Mouse (Mus musculus): ENCODE results near the gene Cldn18.

Gene Cldn18

DNA sequence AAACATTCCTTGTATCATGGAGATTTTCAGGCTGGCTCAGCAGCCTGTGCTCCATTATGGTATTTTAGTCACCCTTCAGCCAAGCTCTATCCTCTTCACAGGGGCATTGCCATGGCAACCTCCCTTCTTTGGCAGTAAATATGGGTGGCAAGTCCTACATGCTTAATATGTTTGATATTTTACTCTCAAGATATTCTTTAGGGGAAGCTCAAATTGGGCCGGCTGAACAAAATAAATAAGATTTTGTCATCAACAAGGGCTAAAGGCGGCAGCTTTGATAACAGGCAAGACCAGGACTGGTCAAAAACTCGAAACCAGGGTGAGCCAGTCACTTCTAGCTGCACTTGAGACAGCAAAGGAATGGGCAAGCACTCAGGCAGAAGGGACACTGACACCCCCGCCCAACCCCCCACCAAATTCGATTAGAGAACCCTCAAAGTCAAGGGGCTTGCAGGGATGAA lies 32.0 kb downstream of the Cldn18 start:
- 54% methylated on average over 5 of the region's 5 CpGs for whole genome bisulfite sequencing

DNA sequence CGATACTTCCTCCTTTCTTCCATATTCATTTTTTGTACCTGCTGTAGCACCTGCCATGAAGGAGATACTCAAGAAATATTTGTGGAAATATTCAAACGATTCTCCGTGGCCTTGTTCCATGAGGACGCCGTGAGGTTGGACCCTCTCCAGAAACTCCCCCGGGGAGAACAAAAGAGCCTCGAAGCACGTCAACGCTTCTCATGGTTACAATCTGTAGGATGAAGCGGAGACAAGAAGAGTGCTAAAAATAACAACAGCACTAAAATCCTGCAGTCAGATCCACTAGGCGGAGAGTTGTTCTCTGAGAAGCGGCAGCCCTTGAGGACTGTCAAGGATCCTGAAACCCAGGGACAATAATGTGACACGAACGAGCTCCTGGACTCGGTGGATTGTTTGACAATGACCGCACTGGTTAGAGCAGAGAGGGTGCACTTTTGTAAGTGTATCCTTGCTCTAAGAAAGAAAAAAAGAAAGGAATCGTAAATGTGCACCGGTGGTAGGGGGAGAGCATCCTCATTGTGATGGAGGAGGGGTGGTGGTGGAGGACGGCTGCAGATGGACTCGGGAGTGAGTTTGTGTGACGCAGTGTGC lies 35.0 kb downstream of the Cldn18 start:
- WGBS: 27% methylated on average over 21 of the region's 21 CpGs

DNA sequence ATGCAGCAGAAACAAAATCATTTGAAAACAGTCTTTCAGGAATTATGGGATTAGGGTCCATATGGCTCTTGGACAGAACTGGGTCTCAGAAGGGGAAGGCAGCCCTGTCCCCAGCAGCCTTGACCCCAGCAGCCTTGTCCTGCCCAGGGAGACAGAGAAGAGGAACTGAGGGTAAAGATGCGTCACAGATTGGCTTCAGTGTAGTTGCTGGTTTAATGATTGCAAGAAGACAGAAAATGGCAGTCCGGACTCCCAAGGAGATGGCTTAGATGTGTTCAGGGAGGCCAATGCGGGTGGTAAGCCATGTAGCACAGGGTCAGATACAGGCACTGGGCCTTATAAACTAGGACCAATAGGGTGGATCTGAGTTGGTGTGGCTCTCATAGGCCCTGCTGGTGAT lies 41.4 kb downstream of the Cldn18 start:
- WGBS: 96% methylated on average over 3 of the region's 3 CpGs

DNA sequence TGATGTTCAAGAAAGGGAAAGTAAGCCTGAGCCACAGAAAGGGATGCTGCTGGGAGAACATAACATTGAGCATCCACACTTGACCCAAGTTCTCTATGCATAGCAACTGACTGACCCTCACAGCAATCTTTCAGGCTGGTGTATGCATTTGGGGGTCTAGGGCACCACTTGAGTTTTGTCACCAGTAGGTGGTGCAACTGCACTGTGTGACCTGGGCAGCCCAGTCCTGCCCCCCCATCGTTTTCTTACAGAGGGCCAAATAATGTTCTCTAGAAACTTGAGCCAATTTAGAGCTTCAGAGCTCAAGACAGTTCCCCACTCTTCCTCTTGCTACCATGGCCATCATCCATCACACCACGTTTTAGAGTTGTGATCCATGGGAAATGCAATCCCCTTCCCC lies 45.5 kb downstream of the Cldn18 start:
- WGBS: 29% methylated on average over 2 of the region's 2 CpGs

DNA sequence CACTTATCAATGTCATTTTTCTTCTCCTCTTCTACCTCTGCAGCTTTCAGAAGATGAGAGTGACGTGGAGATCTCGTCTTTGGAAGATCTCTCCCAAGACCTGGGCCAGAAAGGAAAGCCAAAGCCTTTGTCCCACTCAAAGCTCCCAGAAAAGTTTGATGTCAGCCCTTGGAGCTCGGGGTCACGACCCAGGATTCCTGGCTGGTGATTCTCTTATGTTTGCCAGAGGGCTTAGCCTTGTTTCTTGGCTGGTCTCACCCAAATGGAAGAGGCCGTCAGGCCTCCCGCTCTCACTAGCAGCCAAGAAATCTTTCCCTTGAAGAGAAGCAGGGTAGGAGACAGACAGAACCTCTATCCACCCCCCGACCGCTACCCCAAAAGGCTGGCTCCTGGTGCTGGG lies 49.5 kb downstream of the Cldn18 start:
- 80% methylated on average over 8 of the region's 8 CpGs for WGBS

DNA sequence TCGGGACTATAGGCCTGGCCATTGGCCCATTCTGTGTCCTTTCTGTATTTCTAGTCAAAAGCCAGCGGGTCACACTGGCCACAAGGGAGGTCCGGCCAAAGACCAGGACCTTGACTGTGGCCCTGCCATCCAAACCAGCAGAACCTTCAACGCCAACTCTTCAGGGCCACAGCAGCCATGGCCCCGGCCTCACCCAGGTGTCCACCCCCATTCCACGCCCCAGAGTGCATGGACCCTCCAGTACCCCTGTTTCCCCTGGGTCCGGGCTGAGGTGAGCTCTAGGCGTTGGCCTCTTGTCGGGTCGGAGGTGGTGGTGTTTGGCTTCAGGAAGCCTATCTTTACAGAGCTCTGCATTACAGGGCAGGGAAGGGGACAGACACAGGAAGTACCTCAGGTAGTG lies 54.2 kb downstream of the Cldn18 start:
- 91% methylated on average over 10 of the region's 10 CpGs for WGBS

DNA sequence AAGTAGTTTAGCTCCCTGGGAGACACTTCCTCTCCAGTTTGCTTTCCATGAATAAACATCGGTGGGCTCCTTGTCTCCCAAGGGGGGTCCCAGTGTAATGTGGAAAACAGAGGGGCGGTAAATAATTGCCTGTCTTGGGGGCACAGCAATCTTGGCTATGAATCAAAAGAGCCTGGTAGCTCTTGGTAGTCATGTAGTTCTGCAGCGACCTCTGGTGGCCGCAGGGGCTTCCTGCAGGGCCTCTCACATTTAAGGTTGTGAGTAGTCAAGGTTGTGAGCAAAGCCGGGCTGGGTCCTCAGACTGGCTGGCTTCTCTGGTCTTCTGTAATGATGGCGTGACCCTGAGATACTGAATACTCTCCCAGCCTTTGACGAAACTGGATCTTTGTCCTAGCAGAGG lies 54.7 kb downstream of the Cldn18 start:
- 28% methylated on average over 7 of the region's 7 CpGs for WGBS

DNA sequence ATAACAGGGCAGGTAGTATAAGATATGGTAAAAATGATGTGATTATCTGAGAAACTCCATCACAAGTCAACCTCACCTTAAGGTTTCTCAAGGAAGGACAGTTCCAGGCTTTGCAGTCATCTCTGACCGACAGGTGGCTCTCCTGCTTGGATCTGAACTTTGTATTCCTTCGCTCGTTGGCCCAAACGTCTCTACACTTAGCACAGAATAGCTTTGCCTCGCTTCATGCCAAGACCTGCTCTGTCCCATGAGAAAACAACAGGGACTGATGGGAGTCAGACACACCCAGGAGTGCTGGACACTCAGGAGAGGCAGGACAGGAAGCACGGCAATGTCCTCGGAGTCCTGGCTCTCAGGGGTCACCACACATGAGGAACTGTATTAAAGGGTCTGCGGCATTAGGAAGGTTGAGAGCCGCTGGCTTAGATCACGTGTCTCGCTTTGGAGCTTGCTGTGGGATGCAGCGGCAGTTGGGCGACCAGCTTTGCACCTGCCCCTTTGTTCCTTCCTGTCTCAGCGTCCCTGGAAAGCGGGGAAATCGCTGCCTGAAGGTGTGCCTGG lies 55.4 kb downstream of the Cldn18 start:
- 71% methylated on average over 16 of the region's 16 CpGs for WGBS

DNA sequence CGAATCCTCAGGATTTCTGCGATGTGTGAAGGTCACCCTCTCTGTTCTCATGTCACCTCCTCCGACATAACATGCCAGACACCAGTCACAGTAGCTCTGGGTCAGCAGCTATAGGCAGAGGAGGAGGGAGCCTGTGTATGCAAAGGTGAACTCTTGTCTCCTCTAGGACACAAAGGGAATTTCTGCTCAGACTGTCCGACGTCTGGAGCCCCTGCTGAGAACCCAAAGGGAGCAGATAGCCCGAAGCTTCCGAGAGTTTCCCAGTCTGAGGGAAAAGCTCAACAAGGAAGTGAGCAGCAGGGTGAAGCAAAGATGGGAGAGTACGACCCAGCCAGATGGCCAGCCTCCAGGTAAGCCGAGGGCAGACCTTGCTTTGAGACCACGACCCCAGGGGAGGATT lies 56.3 kb downstream of the Cldn18 start:
- 72% methylated on average over 10 of the region's 10 CpGs for WGBS

DNA sequence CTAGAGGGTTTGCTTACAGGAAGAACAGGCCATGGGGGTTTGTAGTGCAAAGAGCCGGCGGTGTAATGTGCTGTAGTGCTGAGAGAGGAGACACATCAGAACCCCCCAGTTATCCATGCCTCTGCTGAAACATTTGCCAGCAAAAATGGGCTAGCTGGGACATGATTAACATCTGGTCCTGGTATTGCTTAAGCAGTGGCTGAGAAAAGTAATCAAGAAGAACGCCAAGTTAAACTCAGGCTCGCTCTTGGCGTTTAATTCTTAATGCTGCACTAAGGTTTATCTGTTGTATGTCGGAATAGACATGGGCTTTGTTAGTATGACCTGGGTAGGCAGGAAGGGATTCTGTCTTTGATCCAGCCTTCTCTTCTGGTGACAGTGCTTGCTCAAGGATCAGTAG lies 71.0 kb downstream of the Cldn18 start:
- WGBS: 85% methylated on average over 6 of the region's 6 CpGs

DNA sequence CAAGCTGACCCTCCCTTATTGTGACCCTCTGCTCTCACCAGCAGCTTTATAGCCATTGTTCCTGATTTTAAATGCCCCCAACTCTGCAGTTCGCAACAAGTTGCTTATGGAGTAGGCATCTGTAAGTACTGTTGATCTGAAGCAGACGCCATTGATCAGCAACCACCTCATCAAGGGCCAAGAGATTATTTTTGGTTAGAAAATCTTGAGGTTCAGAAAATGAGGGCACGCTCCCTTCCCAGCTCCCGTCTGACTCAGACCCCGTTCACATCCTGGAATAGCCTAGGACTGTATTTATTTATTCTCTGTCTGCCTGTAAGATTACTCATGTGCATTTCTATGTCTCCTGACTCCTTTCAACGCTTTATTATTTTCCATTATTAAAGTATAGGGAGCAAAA lies 71.7 kb downstream of the Cldn18 start:
- WGBS: 71% methylated on average over 6 of the region's 6 CpGs

DNA sequence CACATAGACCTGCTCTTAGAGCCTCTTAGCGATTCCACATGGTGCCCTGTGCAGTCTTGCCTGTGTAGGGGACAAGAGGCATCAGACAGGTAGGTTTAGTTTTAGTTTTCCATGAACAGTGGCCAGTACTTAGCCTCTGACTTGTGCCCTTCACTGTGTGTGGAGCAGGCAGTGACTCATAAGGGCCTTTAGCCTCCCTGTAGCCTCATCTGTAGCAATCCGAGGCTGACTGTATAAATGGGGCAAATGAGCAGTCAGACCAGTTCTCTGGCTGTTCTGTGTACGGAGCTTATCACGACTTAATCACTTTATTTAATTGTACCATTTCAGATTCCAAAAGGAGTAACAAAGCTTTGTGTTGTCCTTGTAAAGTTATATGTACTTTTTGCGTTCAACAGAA lies 77.1 kb downstream of the Cldn18 start:
- WGBS: 85% methylated on average over 5 of the region's 5 CpGs
